Mouse (Mus musculus): ENCODE results near the gene Hnrnpdl. TPM values are rescaled to one million over a fixed set of nuclear protein-coding genes. Genes with fewer than 3 reads are reported as not detected.
A peak's percentile ranks its signal among the peaks of the same experiment; 100 is the strongest.

Gene Hnrnpdl
- 10 to 100 TPM; 60.2 to 70.6 TPM for total RNA-seq (2021)

DNA sequence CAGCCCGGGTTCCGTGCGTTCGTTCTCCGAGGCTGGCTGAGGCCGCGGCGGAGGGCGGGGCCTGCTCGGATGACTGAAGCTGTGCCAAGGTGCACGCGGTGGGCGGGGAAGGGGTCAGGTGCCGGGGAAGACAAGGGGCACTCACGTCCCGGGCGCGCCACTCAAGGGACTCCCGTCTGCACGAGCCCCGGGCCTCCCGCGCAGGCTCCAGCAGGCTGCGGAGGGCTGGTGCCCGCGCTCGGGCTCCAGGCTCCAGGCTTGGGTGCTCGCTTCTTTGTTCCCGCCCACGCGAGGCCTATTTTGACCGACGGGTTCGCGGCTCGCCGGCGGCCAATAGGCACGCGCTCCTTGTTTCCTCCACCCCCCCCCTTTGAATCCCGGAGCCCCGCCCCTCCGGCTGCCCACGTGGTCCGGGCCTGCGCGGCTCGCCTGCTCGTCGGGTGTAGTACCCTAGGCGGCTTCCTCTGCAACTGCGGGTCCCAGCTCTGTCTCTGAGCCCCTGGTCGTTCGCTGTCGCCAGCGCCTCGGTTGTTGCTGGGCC lies at the start of gene Hnrnpdl, which contains the start of gene Enoph1:
Gene Hnrnpdl (minus strand): TSS at position 63 of the 541 bp plus-strand sequence.
Gene Enoph1 (plus strand): TSS at position 384 of the 541 bp plus-strand sequence.
- intact Hi-C loops (cut with DNase I), result loop anchor here (5.0 to 10.0 kb wide), 2 partner anchors 112 to 795 kb away; no protein-coding TSS in a partner anchor
- DNase-seq, result peak; percentile 90 to 98

DNA sequence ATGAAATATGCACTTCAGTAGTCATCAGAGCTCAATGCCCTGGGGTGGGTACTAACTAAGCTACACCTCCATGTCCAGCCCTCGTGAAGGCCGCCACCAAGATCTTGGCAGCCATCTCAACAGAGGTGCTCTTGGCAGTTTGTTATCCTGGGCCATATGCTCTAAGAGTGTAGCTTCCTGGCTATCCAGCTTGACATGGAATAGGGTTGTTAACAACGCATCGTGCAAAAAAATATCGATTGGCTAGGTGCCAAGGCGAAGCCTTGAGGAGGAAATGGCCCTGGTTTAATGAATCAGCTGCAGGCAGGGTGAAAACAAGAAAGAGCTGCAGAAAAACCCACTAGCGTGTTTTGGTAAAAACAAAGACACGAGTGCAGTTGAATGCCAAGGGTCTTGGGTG lies 45.6 kb upstream of the Hnrnpdl start:
- intact Hi-C loops (cut with DNase I), result no loop called here
- DNase-seq, result no peak

DNA sequence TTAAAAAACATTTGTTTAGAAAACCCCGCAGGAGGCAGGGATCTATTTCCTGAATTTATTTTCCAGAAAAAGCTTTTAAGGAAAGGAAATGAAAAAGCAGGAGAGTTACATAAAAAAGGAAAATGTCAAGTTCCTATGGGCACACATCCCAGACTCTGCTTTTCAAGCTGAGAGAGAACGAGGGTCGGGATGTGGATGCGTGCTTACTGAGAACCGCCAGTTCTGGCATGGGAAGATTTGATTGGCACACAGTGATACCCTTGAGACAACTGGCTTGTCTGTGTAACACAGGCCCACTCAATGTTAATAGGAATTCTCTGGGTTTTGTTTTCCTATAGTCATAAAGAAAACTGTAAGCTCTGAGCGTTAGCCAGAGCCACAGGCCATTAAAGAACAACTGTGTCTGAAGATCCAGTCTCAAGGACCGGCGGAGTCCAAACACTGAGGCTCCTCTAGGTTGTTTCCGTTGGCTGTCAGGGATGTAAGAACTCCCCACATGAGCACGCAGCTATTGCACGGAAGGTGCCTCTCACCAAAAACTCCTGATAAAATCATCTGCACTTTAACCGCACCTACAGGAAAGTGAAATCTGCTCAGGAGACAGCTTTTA lies 44.6 kb upstream of the Hnrnpdl start:
- intact Hi-C loops (cut with DNase I), result no loop called here
- no peak for DNase-seq

DNA sequence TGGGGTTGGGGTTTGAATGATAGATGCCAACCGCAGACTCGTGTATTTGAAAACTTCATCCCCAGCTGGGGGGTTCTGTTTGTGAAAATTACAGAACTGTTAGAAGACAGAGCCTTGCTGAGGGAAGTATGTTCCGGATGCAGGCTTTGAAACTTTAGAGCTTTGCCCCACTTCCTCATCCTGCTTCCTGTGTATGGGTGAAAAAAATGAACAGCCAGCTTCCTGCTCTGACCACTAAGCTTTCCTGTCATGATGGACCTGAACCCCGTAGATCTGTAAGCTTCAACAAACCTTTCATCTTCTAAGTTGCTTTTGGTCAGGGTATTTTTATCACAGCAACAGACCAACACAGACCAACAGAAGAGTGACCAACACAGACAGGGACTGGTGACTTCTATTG lies 42.5 kb upstream of the Hnrnpdl start:
- no peak for DNase-seq
- intact Hi-C loops (cut with DNase I), result no loop called here

DNA sequence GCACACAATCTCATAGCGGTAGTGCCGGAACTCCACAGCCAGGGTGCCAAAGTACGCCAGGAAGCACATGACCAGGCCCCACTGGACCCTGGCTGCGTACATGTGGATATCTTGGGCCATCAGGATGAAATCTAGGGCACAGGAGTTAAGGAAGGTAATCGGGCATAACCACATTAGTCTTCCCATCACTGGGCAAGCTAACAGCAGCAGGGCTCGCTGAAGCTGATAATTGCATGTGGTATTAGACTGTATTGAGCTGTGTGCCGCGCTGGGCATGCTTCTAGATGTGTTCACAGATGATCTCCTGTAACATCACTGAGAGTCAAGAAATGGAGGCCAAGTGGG lies 40.4 kb upstream of the Hnrnpdl start:
- intact Hi-C loops (cut with DNase I), result no loop called here

DNA sequence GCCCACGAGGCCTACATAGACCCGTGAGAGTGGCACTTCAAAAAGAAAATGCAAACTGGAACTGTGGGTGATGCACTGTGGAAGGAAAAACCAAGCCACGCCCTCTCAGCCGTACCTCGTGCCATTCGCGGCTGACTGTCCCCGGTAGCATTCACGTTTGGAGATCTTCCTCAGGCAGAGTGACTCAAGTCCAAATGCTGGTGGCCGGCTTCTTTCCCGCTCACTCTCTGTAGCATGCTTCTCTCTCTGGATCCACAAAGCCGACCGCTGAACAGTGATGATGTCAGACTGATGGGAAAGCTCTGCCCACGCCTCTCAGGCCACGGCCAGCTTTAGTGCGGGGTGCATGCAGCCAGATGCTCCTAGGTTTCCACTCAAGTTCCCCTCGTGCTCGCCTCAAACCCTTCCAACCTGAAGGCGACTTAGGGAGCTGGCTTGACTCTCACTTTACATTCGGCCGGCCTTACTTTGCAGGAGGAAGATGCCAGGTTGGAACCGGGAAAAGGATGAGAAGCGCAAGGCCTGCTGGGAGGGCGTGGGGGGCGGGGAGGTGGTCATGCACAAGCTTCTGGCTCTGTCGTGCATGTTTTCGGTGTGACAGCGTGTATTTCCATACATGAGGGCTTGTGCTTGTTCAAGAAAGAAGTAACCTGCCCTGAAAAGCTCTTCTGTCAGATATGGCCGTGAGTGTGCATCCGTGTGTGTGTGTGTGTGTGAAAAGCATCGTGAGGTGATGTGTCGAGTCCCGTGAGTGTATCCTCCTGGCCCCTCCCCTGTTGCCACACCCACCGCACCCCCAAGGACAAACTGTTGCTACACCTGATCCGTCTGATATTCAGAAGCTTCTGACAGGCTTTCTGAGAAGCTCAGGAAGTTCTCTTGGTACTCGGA lies 39.8 kb upstream of the Hnrnpdl start:
- peak in 1 of 2 experiments; percentile 11 for DNase-seq
- intact Hi-C loops (cut with DNase I), result no loop called here

More for the DNA sequence above, 40.4 kb upstream of the Hnrnpdl start:
- no peak for DNase-seq

DNA sequence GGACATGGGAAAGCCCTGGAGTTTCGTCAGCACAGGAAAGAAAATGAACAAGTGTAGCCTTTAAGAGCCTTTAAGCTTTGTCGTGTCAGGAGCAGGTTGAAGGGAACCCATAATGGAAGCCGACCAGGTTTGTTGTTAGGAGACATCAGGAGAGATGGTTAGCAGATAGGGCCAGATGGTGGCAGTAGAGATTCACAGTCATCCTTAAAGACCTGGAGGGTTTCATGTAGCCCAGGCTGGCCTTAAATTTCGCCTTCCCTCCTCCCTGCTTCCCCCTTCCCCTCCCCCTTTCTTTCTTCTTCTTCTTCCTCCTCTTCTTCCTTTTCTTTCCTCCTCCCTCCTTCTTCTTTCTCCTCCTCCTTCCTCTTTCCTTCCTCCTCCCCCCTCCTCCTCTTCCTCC lies 35.1 kb upstream of the Hnrnpdl start:
- DNase-seq, result no peak
- intact Hi-C loops (cut with DNase I), result loop anchor here (5.0 kb wide), 1 partner anchor 93 kb away; no protein-coding TSS in a partner anchor

DNA sequence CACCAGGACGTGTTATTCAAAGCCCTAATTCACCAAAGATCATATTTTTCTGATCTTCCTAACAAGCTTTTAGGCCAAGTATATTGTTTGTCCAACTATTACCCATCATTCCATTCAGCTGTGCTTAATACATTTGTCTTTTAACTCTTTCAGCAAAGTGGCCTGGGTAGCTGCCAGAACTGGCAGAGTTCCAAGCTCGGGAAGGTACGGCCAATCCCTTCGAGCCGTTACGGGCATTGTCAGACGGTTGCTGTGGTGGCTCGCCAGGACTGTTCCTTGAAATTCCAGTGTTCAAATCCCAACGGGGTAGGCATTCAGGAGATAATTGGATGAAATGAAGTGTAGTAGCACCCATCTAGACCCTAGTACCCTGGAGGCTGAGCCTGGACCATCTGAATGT lies 33.1 kb upstream of the Hnrnpdl start:
- DNase-seq, result no peak
- intact Hi-C loops (cut with DNase I), result loop anchor here (5.0 kb wide), 1 partner anchor 95 kb away; no protein-coding TSS in a partner anchor

DNA sequence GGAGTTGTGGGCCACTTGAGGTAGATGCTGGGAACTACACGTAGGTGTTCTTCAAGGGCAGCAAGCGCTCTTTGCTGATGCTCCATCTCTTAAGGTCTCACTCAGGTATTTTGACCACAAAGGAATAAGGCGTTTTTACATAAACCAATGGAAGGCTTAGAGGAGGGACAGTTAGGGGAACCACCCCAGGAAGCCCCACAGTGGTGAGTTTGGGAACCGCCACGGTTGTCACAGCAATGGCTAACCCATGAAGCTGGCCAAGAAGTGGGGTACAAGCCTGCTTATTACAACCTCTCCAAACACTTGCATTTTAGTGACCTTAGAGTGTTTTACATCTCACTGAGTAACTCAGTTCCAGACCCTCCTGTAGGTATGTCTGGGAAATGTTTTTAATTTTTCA lies 32.1 kb upstream of the Hnrnpdl start:
- no peak for DNase-seq
- intact Hi-C loops (cut with DNase I), result loop anchor here (2.0 to 5.0 kb wide), 2 partner anchors 96 to 251 kb away; no protein-coding TSS in a partner anchor

DNA sequence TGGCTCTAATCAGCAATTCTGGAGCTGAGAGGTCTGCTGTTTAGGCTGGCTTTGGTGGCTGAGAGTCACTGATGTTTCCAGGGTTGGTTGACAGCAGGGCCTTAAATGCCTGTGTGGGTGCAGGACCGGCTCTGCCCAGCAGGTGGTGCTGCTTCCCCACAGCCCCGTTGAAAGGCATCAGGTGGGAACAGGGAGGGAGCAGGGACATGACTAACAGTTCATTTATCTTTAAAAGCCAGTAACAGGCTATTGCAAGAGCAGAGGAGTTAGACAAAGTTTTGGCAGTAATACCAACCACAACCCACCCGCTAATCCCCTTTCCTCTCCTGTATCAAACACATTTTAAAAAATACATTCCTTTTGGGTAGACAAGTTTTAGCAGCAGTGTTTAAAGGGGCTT lies 30.8 kb upstream of the Hnrnpdl start:
- peak; percentile 83 to 92 for DNase-seq
- intact Hi-C loops (cut with DNase I), result loop anchor here (1.0 to 5.0 kb wide), 3 partner anchors 97 to 253 kb away; no protein-coding TSS in a partner anchor

DNA sequence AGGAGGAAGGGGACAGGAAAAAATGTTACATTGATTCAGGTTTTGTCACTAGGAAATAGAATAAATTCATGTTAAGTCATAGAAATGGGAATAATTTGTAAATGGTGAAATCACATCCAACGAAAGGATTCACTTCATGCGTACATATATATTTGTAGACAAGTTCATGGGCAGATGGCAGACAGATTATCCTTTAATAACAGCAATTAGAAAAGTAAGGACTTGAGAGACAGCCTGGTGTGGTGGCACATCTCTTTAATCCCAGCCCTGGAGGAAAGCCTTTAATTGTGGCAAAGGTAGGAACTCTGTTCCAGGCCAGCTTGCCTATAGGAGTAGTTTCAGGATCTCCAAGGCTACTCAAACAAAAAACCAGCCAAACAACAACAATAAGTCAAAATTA lies 30.1 kb upstream of the Hnrnpdl start:
- intact Hi-C loops (cut with DNase I), result no loop called here
- DNase-seq, result no peak

DNA sequence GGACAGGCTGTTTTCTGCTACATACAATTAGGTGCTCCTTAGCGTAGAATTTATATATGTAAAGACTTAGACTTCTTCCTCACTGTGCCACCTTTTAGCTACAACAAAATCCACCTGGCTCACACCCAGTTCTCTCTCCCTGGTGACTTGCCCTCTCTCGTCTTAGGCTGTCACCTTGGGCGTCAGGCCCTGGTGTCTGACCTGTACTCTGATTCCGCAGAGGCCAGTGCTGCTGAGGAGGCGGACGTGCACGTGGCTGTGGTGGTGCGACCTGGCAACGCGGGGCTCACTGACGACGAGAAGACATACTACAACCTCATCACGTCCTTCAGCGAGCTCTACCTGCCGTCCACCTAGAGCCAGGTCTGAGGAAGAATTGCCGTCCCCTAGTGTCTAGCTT lies 28.1 kb upstream of the Hnrnpdl start:
- intact Hi-C loops (cut with DNase I), result no loop called here
- no peak for DNase-seq

DNA sequence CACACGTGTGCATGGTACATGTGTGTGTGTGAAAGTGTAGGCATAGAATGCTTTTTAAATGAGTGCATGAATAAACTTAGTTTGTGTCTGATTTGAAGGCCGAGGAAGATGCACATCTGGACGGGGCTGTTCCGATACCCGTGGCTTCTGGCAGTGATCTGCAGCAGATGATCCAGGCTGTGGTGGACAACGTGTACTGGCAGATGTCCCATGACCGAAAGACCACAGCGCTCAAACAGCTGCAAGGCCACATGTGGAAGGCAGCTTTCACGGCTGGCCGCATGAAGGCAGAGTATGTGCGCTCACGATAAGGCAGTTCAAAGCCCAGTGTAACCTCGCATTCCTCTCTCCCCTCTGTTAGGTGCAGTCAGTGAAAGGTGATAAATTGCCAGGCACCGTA lies 21.4 kb upstream of the Hnrnpdl start:
- no peak for DNase-seq
- intact Hi-C loops (cut with DNase I), result no loop called here

DNA sequence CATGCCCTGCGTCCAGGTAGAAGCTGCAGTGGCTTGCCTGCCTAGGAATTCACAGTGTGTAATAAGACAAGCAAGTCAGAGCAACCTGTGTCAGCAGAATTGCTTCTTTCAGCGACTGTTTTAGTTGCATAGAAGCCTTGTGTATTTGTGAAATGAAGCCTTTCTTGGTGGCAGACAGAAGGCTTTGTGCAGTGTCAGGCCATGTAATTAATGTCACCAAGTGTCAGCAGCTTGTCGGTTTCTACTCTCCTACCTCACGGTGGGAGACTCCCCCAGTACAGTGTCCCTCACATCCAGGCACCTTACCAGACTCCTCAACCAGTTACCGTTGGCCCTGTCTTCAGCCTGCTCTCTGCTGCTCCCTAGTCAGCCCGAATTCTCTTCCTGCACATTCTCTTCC lies 19.9 kb upstream of the Hnrnpdl start:
- DNase-seq, result no peak
- intact Hi-C loops (cut with DNase I), result no loop called here

DNA sequence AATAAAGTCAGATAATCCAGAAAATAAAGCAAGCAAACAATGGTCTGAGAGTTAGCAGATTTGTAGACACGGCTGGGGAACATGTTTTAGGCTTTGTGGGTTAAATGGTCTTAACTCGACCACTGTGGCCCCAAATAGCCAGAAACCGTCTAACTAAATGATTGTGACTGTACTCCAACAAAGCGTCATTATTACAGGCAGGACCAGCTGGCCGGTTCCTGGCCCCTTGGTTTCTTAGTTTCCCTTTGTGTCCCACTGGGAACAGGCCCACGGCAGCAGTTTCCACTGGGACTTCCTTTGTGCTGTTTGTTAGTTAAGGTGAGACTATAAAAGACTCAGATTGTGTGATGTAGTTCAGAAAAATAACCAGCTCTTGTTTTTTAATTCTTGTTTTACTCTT lies 19.3 kb upstream of the Hnrnpdl start:
- intact Hi-C loops (cut with DNase I), result no loop called here
- DNase-seq, result no peak

DNA sequence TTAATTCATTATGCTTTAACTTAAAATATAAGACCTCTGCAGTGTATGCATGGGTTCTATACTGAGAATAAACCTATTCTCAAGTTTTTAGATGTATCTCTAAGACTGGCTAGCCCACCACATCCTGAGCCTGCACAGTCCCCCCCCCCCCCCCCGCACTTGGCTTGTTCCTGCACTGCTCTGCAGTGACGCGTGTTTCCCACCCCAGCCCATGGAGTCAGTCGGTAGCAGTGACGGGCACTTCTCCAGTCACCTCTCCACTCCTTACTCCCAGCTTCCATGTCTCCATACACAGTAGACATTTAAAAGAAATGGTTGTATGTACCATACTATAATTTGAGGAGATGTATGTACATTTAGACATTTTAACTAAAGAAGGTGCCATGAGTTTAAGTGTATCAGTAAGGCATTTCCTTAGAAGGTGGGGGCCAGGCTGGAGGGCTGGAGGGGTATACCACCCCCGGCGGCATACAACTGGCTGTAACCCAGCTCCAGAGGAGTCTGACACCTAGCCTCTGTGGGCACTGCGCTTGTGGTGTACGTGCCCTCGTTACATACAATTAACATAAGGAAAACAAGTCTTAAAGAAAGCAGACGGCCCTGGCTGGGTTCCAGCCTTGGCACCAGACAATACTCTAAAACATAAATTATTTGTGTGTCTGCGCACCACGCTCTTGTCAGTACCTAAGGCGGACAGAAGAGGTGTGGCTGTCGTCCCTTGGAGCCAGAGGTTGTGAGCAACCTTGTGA lies 18.2 kb upstream of the Hnrnpdl start:
- intact Hi-C loops (cut with DNase I), result no loop called here

DNA sequence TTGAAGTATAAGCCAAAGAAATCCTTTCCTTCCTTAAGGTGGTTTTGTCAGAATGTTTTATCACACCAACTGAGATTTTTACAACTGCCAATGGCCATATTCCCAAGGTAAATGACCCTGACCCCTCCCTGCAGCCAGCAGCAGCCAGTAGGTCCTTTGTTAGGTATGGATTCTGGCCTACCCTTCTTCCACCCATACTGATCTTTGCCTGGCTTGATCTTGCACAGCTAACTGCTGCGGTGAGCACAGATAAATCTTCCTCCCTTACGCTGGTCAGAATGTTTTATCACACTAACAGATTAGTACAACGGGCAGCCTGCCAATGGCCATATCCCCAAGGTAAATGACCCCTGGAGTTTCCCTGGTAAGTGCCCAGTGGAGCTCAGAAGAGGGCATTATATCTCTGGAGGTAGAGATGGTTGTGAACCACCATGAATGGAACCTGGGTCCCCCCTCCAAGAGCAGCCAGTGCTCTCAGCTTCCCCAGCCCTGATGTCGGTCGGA lies 16.5 kb upstream of the Hnrnpdl start:
- no peak for DNase-seq
- intact Hi-C loops (cut with DNase I), result no loop called here

More for the DNA sequence above, 18.2 kb upstream of the Hnrnpdl start:
- DNase-seq, result no peak

DNA sequence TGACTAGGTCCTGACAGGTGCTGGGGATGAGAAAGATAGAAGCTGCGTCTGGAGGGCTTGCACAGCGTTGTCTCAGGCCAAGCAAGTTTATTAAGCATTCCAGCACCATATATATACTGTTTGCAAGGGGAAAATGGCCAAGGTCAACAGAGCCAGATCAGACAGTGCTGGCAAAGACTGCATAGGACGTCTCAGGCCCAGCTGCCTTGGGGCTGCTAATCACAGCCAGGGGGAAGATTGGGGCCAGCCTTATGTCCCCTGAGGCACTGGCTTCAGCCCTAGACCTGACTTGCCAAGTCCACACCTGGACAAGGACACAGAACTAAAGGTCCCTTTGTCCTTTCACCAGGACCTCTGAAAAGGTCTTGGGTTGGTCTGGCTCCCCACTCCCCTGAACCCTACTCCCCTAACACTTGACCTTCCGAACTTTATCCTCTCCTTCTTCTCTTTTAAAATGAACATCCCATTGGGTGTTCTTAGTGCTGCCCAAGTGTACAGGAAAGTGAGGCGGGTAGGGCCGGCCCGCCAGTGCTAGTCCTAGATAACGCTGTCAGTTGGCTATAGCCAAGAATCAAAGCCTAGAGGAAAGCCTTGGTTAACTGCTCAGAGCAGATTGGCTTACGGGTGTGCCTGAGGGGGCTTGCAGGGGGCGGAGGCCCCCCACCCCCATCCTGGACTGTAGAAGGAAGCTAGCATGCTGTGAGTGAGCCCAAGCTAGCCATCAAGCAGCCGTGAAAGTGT lies 15.5 kb upstream of the Hnrnpdl start:
- intact Hi-C loops (cut with DNase I), result no loop called here
- no peak for DNase-seq

DNA sequence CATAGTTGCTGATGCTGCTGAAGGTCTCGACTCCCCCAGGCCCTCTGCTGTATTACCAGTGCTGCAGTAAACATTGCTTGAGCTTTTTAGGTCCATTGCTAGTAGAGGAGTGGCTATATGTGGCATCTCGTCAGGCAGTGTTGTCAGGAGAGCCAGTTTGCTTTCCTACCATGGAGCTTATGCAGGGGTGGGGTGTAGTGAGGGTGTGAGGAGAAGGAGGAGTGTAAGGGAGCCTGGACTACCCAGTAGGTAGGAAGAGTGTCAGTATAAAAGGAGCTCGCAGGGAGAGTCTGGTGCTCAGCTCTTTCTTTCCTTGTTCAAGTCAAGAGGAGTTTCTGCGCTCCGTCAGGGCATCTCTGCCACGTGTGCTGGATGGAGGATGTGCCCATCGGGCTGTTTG lies 13.3 kb upstream of the Hnrnpdl start:
- intact Hi-C loops (cut with DNase I), result no loop called here
- DNase-seq, result no peak

DNA sequence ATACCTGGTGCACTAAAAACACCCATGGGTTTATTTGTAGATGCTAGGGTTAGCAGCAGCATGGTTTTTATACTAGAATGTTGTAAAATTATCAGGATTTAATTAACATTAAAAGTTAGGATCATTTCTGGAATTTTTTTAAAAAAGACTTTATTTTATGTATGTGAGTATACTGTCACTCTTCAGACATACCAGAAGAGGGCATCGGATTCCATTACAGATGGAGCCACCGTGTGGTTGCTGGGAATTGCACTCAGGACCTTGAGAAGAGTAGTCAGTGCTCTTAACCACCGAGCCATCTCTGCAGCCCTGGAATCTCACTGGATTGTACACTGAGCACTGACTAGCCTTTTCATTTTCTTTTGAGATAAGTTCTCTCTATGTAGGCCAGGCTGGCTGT lies 10.4 kb upstream of the Hnrnpdl start:
- no peak for DNase-seq
- intact Hi-C loops (cut with DNase I), result no loop called here

Data from heart, postnatal 36 days (tissue).